Mouse (Mus musculus): ENCODE results near the gene Clrn1. TPM values are rescaled to one million over a fixed set of nuclear protein-coding genes. Genes with fewer than 3 reads are reported as not detected.

Gene Clrn1
- polyA plus RNA-seq, 1 experiment from 2014 or later, result 0.08 TPM

DNA sequence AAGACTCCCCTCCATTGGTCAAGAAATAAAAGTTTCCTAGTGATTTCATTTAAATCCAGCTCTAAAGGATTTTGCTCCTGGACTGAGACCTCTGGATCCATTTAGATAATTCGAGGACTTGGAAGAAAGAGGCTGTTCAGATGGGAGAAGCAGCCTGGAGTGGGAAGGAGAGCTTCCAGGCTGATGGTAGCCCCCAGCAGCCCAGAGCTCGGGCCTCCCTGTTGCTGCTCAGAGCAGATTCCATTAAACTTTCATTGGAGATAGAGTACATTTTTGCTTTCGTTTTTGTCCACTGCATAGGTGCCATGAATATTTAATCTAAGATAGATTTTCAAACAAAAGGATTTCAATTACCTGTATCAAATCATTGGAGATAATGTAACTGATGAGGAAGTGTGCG is 62.9 kb downstream of the Clrn1 start, which contains the start of gene Mindy4b-ps:
TSS of gene Mindy4b-ps (minus strand) at position 101 of the 400 bp plus-strand sequence.
- no peak for DNase-seq (ENCODE audit: low spot score)
- Histone ChIP-seq H3K36me3 (no peaks in the 10 kb centered on the region), H3K27me3 (ENCODE audit: insufficient read depth, poor library complexity, severe bottlenecking) (no peaks in the 10 kb centered on the region; the same call in 1 of the 2 replicates), H3K4me3 (no peak within 1 kb of the TSS), H3K9me3 (no peaks in the 10 kb centered on the region), H3K4me1 (0 out of 2 replicates have a peak, but pooled peaks cover 1% of the 10 kb centered on the region), H3K27ac (no peak within 1 kb of the TSS)
- WGBS, result 65% methylated on average over 4 of the region's 4 CpGs

DNA sequence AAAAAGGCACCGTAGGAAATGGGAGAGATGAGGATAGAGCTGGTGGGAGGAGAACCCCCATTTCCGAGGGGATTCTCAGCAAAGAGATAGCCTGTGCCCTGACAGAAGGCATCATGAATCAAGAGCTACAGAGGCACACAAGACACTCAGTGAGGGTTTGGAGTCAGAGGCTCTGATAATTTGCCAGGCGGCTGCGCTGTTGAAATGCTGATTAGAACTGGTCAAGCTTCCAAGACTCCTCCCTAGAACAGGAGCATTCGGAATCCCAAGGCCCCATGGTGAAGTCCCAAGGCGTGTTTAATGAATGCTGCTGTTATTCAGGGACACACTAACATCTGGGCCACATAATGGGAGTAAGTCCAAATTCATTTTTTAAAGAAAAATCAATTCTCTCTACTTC is 67.8 kb downstream of the Clrn1 start:
- 35% methylated on average over 6 of the region's 6 CpGs for WGBS

DNA sequence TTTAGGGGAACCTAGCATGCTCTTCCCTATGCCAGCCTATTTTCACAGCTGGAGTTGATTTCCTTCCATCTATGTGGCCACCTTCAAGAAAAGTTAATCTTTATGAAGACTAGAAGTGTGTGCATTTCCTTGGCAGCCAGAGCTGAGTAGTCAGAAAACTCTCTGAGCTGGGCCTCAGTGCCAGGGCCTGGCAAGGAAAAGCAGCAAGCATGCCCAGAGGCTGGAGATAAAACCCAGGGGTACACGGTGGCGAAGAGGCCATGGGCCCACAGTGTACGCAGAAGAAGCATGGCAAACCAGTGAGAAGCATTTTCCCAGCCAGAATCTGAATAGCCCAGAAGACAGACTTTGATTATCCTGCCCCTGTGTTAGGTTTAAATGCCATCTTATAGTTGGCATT is 70.9 kb downstream of the Clrn1 start:
- no peaks in the 10 kb centered on the region for H3K9me3 ChIP-seq
- DNase-seq (ENCODE audit: low spot score), result no peak
- peaks cover 8% of the 10 kb centered on the region for H3K27me3 ChIP-seq (ENCODE audit: insufficient read depth, poor library complexity, severe bottlenecking)
- H3K4me3 ChIP-seq, result no peak overlapping the region
- no peaks in the 10 kb centered on the region for H3K36me3 ChIP-seq
- peaks cover 9% of the 10 kb centered on the region; the same call in 1 of the 2 replicates for H3K4me1 ChIP-seq
- WGBS, result 83% methylated on average over 3 of the region's 3 CpGs
- no peak overlapping the region for H3K27ac ChIP-seq

More for the DNA sequence above, 67.8 kb downstream of the Clrn1 start:
- no peak for DNase-seq (ENCODE audit: low spot score)
- no peak overlapping the region for H3K4me3 ChIP-seq
- no peaks in the 10 kb centered on the region for H3K36me3 ChIP-seq
- H3K9me3 ChIP-seq, result no peaks in the 10 kb centered on the region
- 0 out of 2 replicates have a peak, but pooled peaks cover 3% of the 10 kb centered on the region for H3K4me1 ChIP-seq
- H3K27ac ChIP-seq, result no peak overlapping the region
- peaks cover 3% of the 10 kb centered on the region; the same call in 1 of the 2 replicates for H3K27me3 ChIP-seq (ENCODE audit: insufficient read depth, poor library complexity, severe bottlenecking)

DNA sequence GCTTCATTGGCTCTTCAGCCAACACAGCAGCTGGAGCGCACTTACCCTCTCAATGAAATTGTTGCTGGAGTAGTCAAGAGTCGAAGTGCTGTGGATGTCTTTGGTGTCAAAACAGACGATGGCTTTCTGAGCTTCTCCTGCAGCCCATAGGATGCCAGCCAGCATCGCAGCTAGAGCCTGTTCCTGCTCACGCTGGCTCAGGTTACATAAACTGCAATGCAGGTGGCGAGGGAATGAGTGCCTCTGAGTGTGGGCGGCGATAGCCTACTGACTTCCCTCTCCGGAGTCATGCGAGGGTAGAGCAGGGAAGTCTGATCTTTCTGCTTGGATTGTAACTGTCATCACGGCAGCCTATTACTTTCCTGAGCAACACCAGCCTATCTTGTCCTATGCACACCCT is 74.8 kb downstream of the Clrn1 start:
- 51% methylated on average over 11 of the region's 11 CpGs for WGBS
- DNase-seq (ENCODE audit: low spot score), result no peak
- H3K4me1 ChIP-seq, result peaks cover 6% of the 10 kb centered on the region; the same call in 1 of the 2 replicates

DNA sequence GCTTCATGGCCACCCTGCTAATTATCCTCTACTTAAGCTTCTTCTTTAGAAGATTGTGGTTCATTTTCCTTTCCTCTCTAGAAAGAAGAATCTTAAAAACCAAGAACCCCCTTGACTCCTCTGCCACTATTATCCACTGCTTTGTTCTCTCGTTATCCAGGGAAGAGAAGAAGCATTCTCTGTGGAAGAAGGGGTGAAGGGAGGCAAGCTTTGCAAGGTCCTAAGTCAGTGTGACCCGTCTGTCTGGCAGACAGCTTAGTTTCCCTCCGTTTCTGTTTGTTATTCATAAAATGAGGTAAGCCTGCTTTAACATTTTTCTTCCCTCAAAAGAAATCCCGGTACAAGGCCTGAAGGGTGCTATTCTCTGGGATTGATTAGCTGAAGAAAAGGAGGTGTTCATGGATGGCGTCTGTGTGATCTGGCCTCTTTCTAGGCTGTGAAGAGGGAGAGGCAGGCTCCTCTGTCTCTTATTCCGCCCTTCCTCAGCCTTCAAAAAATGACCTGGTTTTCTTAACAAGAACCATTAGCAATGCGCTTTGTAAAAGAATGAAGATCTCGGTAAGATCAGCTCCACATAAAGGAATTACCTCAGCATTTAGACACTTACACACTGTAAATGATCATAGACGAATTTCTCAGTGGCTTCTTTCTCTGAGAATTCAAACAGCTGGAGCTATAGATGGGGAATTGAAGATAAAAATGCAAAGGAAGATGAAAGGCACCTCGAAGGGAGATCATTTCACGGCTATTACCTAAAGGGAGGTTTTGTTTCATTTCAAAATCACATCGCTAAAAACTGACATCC is 75.8 kb downstream of the Clrn1 start:
- no peak for DNase-seq (ENCODE audit: low spot score)
- H3K4me3 ChIP-seq, result no peak overlapping the region
- H3K4me1 ChIP-seq, result peaks cover 6% of the 10 kb centered on the region; the same call in 1 of the 2 replicates
- H3K27me3 ChIP-seq (ENCODE audit: insufficient read depth, poor library complexity, severe bottlenecking), result peaks cover 8% of the 10 kb centered on the region
- H3K27ac ChIP-seq, result no peak overlapping the region
- WGBS, result 61% methylated on average over 12 of the region's 12 CpGs
- no peaks in the 10 kb centered on the region for H3K36me3 ChIP-seq
- no peaks in the 10 kb centered on the region for H3K9me3 ChIP-seq

More for the DNA sequence above, 74.8 kb downstream of the Clrn1 start:
- Histone ChIP-seq H3K4me3 (no peak overlapping the region), H3K27me3 (ENCODE audit: insufficient read depth, poor library complexity, severe bottlenecking) (peaks cover 8% of the 10 kb centered on the region), H3K27ac (no peak overlapping the region), H3K9me3 (no peaks in the 10 kb centered on the region), H3K36me3 (no peaks in the 10 kb centered on the region)

DNA sequence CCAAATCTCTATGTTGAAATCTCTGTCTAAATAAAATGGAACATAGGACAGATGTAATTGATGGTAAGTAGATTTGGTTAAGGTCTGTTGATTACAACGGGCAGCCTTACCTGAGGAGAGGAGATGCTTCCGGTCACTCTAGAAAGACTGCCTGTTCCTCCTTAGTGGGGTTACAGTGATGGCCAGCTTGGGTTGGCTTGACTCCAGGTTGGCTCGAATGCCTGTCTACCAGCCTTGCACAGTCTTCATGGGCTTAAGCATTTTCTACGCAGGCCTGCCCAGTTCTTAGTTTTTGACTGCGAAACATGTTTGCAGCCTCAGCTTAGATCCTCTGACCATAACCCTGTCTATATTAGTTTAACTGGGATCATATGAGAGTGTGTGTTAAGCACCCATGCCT is 76.5 kb downstream of the Clrn1 start:
- 95% methylated on average over 5 of the region's 5 CpGs for WGBS

DNA sequence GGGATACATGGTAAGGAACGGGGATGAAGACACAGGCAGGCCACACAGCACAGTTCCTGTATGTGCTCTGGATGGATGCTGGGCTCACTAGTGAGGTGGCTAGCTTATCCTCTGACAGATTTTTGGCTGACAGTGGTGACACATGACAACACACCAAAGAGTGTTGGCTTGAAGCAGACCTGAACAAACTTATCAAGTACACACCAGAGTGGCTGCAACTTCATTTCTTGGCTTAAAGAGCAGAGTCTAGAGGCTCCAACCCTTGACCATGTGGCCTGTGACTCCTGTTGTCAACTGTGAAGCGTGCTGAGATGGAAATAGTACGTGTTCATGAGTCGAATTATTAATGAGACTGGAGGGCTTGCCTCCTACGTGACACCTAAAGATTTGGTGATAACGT is 80.4 kb downstream of the Clrn1 start:
- DNase-seq (ENCODE audit: low spot score), result no peak
- H3K9me3 ChIP-seq, result no peaks in the 10 kb centered on the region
- H3K27ac ChIP-seq, result no peak overlapping the region
- no peak overlapping the region for H3K4me3 ChIP-seq
- WGBS, result 70% methylated on average over 6 of the region's 6 CpGs
- no peaks in the 10 kb centered on the region for H3K36me3 ChIP-seq
- peaks cover 6% of the 10 kb centered on the region; the same call in 1 of the 2 replicates for H3K4me1 ChIP-seq
- H3K27me3 ChIP-seq (ENCODE audit: insufficient read depth, poor library complexity, severe bottlenecking), result no peaks in the 10 kb centered on the region

More for the DNA sequence above, 76.5 kb downstream of the Clrn1 start:
- Histone ChIP-seq H3K4me1 (peaks cover 6% of the 10 kb centered on the region; the same call in 1 of the 2 replicates), H3K4me3 (no peak overlapping the region), H3K9me3 (no peaks in the 10 kb centered on the region), H3K27me3 (ENCODE audit: insufficient read depth, poor library complexity, severe bottlenecking) (peaks cover 8% of the 10 kb centered on the region), H3K27ac (no peak overlapping the region), H3K36me3 (no peaks in the 10 kb centered on the region)
- no peak for DNase-seq (ENCODE audit: low spot score)

DNA sequence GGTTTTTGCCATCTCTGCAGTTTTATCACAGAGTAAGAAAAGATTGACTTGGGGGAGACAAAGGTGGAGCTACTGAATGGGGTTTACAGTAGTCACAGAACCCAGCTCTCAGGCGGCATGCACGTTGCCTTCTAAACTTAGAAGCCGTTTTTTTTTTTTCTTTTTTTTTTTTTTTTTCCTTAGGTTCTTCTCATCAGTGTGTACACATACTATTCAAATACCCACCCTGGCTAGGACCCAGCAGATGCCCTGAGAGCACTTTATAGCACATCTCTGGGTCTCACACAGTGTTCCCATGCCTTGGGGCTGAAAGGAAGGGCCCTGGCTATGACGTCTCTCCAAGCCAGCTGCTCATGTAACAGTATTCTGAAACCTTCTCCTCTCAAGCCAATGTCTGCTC is 86.5 kb downstream of the Clrn1 start:
- WGBS, result 82% methylated on average over 4 of the region's 4 CpGs
- Histone ChIP-seq H3K9me3 (no peaks in the 10 kb centered on the region), H3K4me3 (no peak overlapping the region), H3K27me3 (ENCODE audit: insufficient read depth, poor library complexity, severe bottlenecking) (no peaks in the 10 kb centered on the region), H3K36me3 (no peaks in the 10 kb centered on the region), H3K4me1 (peaks cover 6% of the 10 kb centered on the region; the same call in 1 of the 2 replicates), H3K27ac (no peak overlapping the region)
- no peak for DNase-seq (ENCODE audit: low spot score)

DNA sequence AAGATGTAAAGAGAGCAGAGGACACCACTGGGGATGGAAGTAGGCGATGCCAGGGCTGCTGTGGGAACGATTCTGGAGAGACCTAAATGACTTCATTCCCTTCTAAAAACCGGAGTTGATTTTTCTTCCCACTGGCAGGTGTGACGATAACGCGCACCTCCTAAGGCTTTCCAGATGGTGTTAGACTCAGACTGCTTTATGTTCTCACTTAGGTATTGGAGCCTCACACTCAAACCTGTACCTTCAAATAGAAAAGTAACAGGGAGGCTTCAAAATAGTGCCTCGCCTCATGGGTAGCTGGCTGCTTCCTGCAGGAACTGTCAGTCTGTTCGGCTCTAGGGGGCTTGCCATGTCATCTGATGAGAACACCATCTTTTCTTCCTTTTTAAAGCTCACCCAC is 86.9 kb downstream of the Clrn1 start:
- Histone ChIP-seq H3K36me3 (no peaks in the 10 kb centered on the region), H3K27ac (no peak overlapping the region), H3K27me3 (ENCODE audit: insufficient read depth, poor library complexity, severe bottlenecking) (no peaks in the 10 kb centered on the region), H3K4me3 (no peak overlapping the region), H3K4me1 (peaks cover 6% of the 10 kb centered on the region; the same call in 1 of the 2 replicates), H3K9me3 (no peaks in the 10 kb centered on the region)
- DNase-seq (ENCODE audit: low spot score), result peak; percentile 5
- 86% methylated on average over 8 of the region's 8 CpGs for WGBS

Other genes starting within 250 kb of the Clrn1 start
- 0.06 TPM in 1 of 2 replicates, not detected in the other for gene Erich6, start 248.1 kb downstream of the Clrn1 start, polyA plus RNA-seq (2016; fragmentation: Nextera tagmentation; extraction: Ambion mirVana)
- gene Siah2, start 192.9 kb downstream of the Clrn1 start, polyA plus RNA-seq (2016; fragmentation: Nextera tagmentation; extraction: Ambion mirVana), result 4.8 and 6.6 TPM in 2 replicates
- not detected in 2 replicates for gene Mindy4b-ps, start 63.0 kb downstream of the Clrn1 start, polyA plus RNA-seq (2016; fragmentation: Nextera tagmentation; extraction: Ambion mirVana)
- 4.3 and 4.5 TPM in 2 replicates for gene Med12l, start 120.5 kb upstream of the Clrn1 start, polyA plus RNA-seq (2016; fragmentation: Nextera tagmentation; extraction: Ambion mirVana)
- gene Gpr171, start 216.5 kb upstream of the Clrn1 start, polyA plus RNA-seq (2016; fragmentation: Nextera tagmentation; extraction: Ambion mirVana), result 0.89 and 1.7 TPM in 2 replicates

All from heart, embryonic 10.5 days (tissue).